Mouse (Mus musculus) cortical plate, adult 2 months (tissue): Measurements from ENCODE around the gene Cers1.
A peak's percentile ranks its signal among the peaks of the same experiment; 100 is the strongest.

Experiments used
- CTCF ChIP-seq: fragments of 200-500 bp; IDR thresholded peaks from 2 replicates; pipeline ENCODE4 v1.5.1; 2011; ENCODE audit warnings: mild to moderate bottlenecking, control low read depth, low read length; ENCODE audit not compliant: insufficient read depth; ENCODE audit errors: extremely low read depth
- POLR2A ChIP-seq: fragments of 200-500 bp; IDR thresholded peaks from 2 replicates; pipeline ENCODE4 v1.6.1; 2011; ENCODE audit warnings: mild to moderate bottlenecking, low read length, control low read depth; ENCODE audit not compliant: insufficient read depth; ENCODE audit errors: extremely low read depth

GRCm38 (mm10) chr8:70282603-70283135 lies 32.9 kb upstream of the Cers1 start, which contains the start of gene Homer3:
- peak; percentile 27; the same call in 1 of the 2 replicates for TF ChIP-seq CTCF
- TF ChIP-seq POLR2A, result no peak
